Mouse (Mus musculus): ENCODE results near the gene Ube2o. TPM values are rescaled to one million over a fixed set of nuclear protein-coding genes. Genes with fewer than 3 reads are reported as not detected.

The Ube2o gene
- polyA plus RNA-seq, 1 experiment from 2014 or later, result 21.7 TPM

DNA sequence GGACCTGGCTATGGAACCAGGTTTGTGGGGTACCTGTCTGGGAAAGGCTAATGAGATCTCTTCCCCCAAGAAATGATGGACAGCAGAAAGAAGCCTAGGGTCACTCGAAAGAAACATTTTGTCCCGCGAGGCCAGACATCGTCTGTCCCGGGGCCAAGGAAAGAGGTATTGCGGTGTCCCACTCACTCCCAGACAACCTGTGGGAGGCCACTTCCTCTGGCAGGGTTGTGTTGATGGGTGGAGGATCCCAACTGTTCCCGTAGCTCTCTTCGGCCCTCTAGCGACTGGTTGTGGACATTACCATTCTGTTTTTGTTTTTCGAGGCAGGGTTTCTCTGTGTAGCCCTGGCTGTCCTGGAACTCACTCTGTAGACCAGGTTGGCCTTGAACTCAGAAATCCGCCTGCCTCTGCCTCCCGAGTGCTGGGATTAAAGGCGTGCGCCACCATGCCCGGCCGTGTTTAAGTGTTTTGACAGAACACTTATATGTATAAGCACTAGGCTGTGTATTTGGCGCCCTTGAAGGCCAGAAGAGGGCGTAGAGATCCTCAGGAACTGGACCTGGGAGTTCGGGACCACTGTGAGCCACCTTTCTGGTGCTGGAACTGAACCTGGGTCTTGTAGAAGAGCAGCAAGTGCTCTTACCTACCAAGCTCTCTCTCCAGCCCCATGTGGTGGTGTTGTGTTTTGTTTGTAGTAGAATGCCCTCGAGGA, 46.9 kb downstream of the Ube2o start:
- Histone ChIP-seq H3K27me3 (peaks cover 61% of the 10 kb centered on the region), H3K27ac (no peak overlapping the region), H3K4me1 (replicated peaks) (peaks cover 43% of the 10 kb centered on the region)

DNA sequence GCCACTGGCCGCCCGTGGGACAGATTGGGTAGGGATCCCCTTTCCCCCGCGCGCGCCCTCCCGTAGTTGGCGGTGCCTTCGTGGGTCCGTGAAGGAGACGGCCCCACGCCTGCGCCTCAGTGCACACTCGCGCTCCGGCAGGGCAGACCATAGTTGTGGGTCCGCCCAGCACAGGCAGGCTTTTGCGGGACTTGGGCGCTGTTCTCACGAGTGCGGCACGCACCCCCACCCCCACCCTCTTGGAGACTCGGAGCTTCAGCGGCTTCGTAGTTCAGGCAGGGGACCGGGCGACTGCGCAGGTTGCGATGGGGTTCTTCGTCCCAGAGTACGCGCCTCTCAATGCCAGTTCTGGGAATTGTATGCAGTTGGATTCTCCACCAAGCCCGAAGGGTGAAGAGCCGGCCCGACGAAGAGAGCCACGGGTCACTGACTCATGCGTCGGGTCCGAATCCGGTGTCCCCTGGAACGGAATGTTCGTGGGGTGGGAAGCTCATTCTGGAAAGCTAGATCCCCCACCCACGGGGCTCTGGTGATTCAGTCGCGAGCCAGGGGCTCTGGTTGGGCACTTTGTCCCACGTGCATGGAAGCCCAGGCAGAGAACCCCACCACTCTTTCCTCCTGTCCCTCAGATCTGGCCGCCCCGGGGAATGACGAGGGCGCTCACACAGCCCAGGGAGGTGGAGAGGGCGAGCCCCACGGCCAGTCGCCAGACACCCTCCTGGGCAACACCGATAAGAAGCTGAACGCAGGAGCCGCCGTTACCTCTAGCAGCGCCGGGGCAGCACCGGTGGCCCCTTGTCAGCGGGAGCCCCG, 47.7 kb downstream of the Ube2o start:
- 1% methylated on average over 63 of the region's 63 CpGs for WGBS
- no peaks in the 10 kb centered on the region for H3K9me3 ChIP-seq
- H3K4me2 ChIP-seq, result peak overlapping the region; percentile 94
- H3K4me3 ChIP-seq (replicated peaks), result peak overlapping the region; percentile 58
- peaks cover 23% of the 10 kb centered on the region for H3K36me3 ChIP-seq
- ATAC-seq (ENCODE audit: insufficient number of reproducible peaks, insufficient read depth, low FRiP score, low TSS enrichment, low read depth), result peak; percentile 35
- peak overlapping the region; percentile 60 for H3K9ac ChIP-seq (replicated peaks)
- H3K27me3 ChIP-seq, result peaks cover 61% of the 10 kb centered on the region
- H3K4me1 ChIP-seq (replicated peaks), result peaks cover 43% of the 10 kb centered on the region
- no peak overlapping the region for H3K27ac ChIP-seq

More for the DNA sequence above, 46.9 kb downstream of the Ube2o start:
- Histone ChIP-seq H3K4me3 (replicated peaks) (peak overlapping the region; percentile 58), H3K9ac (replicated peaks) (no peak overlapping the region), H3K9me3 (no peaks in the 10 kb centered on the region), H3K36me3 (peaks cover 31% of the 10 kb centered on the region), H3K4me2 (peak overlapping the region; percentile 94)
- WGBS, result 19% methylated on average over 20 of the region's 20 CpGs
- ATAC-seq (ENCODE audit: insufficient number of reproducible peaks, insufficient read depth, low FRiP score, low TSS enrichment, low read depth), result peak; percentile 60; the same call in 1 of the 2 replicates

DNA sequence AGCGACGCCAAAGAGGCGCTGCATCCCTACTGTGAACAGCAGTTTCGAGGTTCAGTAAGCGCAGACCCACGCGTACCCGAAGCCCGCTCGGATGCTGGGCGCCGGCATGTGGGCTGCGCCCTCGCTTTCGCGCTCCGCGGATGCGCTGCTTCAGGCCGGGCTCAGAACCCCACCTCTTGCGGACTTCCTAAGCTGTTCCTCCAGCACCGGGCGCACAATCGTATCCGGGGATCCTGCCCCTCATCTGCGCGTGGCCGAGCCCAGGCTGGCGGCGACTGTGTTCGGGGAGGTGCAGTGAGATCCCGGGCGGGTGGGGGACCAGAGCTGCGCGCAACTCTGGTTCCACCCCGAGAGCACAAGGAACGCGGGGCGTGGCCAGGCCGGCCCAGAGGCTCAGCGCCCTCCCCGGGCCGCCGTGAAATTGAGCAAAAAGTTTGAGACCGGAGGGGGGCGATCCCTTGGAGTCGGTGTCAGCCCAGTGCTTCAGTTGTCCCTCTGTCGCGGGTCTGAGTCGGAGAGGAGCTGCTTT, 48.4 kb downstream of the Ube2o start:
- Histone ChIP-seq H3K27ac (no peak overlapping the region), H3K4me1 (replicated peaks) (peaks cover 43% of the 10 kb centered on the region), H3K9me3 (no peaks in the 10 kb centered on the region), H3K9ac (replicated peaks) (peak overlapping the region; percentile 60), H3K36me3 (peaks cover 16% of the 10 kb centered on the region), H3K27me3 (peaks cover 61% of the 10 kb centered on the region), H3K4me3 (replicated peaks) (peak overlapping the region; percentile 58), H3K4me2 (peak overlapping the region; percentile 94)
- under 1% methylated on average over 50 of the region's 50 CpGs for WGBS
- no peak for ATAC-seq (ENCODE audit: insufficient number of reproducible peaks, insufficient read depth, low FRiP score, low TSS enrichment, low read depth)

DNA sequence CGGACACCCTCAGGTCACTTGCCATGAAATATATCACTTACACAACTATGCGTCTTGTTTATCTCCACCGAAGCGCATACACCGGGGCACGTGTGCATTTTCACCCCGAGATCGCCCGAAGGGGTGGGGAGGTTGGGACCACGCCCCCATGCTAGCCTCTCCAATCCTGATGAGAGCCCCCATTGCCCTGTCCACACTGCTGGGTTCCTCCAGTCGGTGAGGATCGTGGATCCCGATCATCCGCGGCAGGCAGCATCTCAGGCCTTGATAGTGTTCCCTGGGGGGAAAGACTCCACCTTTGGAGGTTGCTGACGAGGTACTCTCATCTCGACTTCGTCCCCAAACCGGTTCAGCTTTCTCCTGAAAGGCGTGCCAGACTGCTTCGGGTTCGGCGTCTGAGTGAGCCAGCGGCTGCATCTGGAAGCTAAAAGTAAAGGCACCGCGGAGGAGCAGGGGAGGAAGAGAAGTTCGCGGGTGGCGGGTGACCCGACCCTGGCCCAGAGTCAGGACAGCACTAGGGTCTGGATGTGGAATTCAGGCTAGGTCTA, 48.9 kb downstream of the Ube2o start:
- H3K4me2 ChIP-seq, result peak overlapping the region; percentile 94
- no peaks in the 10 kb centered on the region for H3K9me3 ChIP-seq
- peaks cover 61% of the 10 kb centered on the region for H3K27me3 ChIP-seq
- WGBS, result under 1% methylated on average over 30 of the region's 30 CpGs
- no peak for ATAC-seq (ENCODE audit: insufficient number of reproducible peaks, insufficient read depth, low FRiP score, low TSS enrichment, low read depth)
- peak overlapping the region; percentile 58 for H3K4me3 ChIP-seq (replicated peaks)
- peak overlapping the region; percentile 60; the same call in 1 of the 2 replicates for H3K9ac ChIP-seq (replicated peaks)
- H3K4me1 ChIP-seq (replicated peaks), result peaks cover 43% of the 10 kb centered on the region
- H3K27ac ChIP-seq, result no peak overlapping the region
- H3K36me3 ChIP-seq, result peaks cover 14% of the 10 kb centered on the region

DNA sequence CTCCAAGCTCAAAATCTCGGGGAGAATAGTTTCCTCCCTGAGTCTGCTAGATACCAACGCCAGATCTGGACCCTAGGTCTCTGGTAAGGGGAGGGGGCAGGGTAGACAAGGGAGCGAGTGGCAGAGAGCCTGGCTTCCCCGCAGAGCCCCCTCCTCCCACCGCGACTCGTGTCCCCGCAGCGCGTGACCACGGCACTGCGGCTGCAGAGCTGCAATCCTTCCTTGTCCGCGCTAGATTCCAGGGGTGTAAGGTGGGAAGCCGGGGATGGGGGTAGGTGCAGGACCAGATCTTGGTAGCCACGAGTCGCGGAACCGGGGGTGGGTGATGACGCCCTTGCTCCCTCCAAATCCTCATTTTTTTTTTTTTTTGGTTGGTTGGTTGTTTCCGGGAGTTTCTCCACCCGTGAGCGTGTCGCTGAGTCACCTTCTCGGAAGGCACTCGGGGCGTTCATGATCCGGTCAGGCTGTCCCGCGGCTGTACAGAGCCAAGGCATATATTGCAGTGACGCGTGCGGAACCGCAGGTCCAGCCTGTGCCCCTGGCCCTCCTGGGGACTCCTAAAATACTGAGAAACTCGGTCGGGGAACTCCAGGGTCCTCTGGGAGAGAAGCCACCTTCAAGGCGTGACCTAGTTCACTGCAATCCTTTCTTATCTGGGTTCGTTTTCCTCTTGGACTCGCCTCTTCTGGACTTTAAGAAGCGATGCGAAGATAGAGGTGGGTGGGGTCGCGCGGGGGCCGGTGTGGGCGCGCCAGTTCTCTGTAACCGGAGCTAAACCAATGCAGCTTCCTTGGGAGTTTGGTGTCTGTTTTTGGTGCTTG, 49.7 kb downstream of the Ube2o start:
- 4% methylated on average over 48 of the region's 48 CpGs for WGBS
- Histone ChIP-seq H3K9me3 (no peaks in the 10 kb centered on the region), H3K4me2 (peak overlapping the region; percentile 94), H3K36me3 (peaks cover 6% of the 10 kb centered on the region; the same call in 1 of the 2 replicates), H3K4me1 (replicated peaks) (peaks cover 43% of the 10 kb centered on the region), H3K9ac (replicated peaks) (peak overlapping the region; percentile 38), H3K27ac (no peak overlapping the region), H3K4me3 (replicated peaks) (peak overlapping the region; percentile 58), H3K27me3 (peaks cover 61% of the 10 kb centered on the region)
- ATAC-seq (ENCODE audit: insufficient number of reproducible peaks, insufficient read depth, low FRiP score, low TSS enrichment, low read depth), result no peak

DNA sequence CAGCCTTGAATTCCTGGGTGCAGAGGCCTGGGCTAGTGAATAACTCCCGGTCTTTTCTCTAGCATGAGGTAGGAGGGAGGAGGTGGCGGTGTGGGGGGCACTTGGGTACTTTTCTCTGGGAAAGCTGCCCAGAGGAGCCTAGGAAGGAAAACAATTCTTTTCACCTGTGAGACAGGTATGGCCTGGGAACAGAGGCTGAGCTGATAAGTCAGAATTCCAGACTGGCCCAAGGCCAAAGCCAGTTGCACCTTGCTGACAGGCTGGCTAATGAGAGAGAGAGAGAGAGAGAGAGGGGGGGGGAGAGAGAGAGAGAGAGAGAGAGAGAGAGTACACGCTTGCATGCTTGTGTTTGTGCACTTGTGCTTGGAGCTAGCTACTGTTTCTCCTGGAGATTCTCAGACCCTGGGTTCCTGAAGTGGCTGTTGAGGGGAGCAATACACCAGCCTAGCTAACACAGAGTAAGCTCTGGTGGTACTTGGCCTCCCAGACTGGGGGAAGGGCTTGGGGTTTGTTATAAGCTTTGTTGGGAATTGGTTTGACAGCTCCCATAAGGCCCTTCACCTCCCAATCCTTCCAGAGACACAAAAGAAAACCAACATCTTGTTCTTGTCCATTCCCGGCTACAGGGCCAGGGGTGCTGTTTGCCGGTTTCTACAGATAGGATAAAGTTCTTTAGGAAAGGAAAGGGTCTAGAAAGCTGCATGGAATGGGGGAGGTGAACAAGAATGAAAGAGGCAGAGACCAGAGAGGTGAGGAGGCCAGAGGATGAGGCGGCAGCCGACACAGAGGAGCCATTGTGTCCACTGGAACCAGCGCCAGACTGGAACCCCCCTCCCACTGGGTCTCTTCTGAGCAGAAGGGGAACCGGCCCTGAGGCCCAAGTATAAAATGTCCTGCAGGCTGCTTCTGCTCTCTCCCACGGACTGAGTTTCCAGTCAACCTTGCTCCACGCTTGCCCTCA, 50.8 kb downstream of the Ube2o start, which contains the start of gene Sphk1:
TSS of gene Sphk1 (plus strand) at position 739 of the 961 bp plus-strand sequence.
- Histone ChIP-seq H3K9ac (replicated peaks) (peak within 1 kb of the TSS; percentile 38), H3K27ac (0 out of 2 replicates have a peak within 1 kb of the TSS, but pooled peaks have one; percentile 31), H3K4me1 (replicated peaks) (peaks cover 43% of the 10 kb centered on the region), H3K9me3 (no peaks in the 10 kb centered on the region), H3K4me2 (peak within 1 kb of the TSS; percentile 94), H3K36me3 (no peaks in the 10 kb centered on the region), H3K4me3 (replicated peaks) (peak within 1 kb of the TSS; percentile 58), H3K27me3 (peaks cover 57% of the 10 kb centered on the region)
- ATAC-seq (ENCODE audit: insufficient number of reproducible peaks, insufficient read depth, low FRiP score, low TSS enrichment, low read depth), result no peak
- WGBS, result 28% methylated on average over 11 of the region's 11 CpGs

- WGBS, result 67% methylated on average over 8 of the region's 8 CpGs
- Histone ChIP-seq H3K4me2 (no peak overlapping the region), H3K36me3 (no peaks in the 10 kb centered on the region), H3K4me3 (replicated peaks) (no peak overlapping the region), H3K9me3 (no peaks in the 10 kb centered on the region), H3K9ac (replicated peaks) (no peak overlapping the region), H3K4me1 (replicated peaks) (peaks cover 41% of the 10 kb centered on the region), H3K27ac (no peak overlapping the region), H3K27me3 (peaks cover 41% of the 10 kb centered on the region)
- no peak for ATAC-seq (ENCODE audit: insufficient number of reproducible peaks, insufficient read depth, low FRiP score, low TSS enrichment, low read depth)
These were observed 52.5 kb downstream of the Ube2o start for GRCm38 (mm10) chr11:116528636-116529320.

DNA sequence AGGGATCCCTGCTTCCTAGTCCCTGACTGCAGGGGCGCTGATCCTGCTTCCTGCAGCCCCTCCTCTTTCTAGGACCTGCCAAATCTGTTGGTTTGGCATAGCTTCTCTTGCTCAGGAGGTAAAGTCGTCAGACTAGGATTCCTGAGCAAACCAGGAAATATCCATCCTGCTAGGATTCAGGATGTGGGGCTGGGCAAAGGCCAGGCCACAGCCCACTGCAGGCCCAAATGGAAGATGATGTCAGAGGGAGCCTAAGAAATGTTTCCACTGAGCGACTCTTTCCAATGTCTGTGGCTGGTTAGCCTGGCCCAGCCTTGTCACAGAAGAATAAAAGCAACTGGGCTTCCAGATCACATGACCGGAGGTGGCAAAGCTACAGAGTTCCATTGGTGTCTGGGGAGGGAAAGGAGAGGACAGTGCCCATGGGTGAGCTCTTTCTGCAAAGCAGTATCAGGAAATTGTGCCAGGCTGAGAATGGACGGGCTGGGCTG, 57.5 kb downstream of the Ube2o start:
- H3K9me3 ChIP-seq, result no peaks in the 10 kb centered on the region
- H3K4me2 ChIP-seq, result no peak overlapping the region
- peaks cover 13% of the 10 kb centered on the region; the same call in 1 of the 2 replicates for H3K4me1 ChIP-seq (replicated peaks)
- H3K36me3 ChIP-seq, result no peaks in the 10 kb centered on the region
- H3K27me3 ChIP-seq, result no peaks in the 10 kb centered on the region
- no peak overlapping the region for H3K9ac ChIP-seq (replicated peaks)
- no peak for ATAC-seq (ENCODE audit: insufficient number of reproducible peaks, insufficient read depth, low FRiP score, low TSS enrichment, low read depth)
- H3K27ac ChIP-seq, result no peak overlapping the region; the same call in 1 of the 2 replicates
- H3K4me3 ChIP-seq (replicated peaks), result no peak overlapping the region
- 49% methylated on average over 5 of the region's 5 CpGs for WGBS

All from limb, embryonic 12.5 days (tissue).